Mouse (Mus musculus): Measurements from ENCODE around the gene Gm10073.

Gene Gm10073

DNA sequence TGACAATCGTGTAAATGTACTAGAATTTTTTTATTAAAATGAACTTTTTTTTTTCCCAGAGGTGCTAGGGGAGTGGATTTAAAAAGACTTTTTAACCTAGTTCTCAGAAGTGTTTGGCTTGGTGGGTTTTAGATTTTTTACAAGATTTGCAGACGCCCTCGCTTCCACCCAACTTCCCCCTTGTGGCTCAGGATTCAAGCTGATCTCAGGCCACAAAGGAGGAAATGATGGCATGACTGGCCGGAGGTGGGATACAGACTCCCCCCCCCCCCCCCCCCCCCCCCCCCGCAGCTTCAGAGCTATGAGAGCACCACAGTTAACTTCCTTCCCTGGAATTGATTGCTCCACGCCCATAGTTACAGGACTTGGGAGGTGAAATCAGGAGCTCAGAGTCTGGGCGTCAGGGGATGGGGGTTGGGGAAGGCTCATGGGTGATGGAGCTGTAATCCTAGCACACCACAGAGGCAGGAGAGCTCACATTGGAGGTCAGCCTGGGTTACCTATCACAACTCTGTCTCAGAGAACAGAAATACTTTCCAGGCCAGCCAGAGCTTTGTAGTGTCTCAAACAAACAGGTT, 17.1 kb downstream of the Gm10073 start:
- no peak for DNase-seq (ENCODE audit: low read depth, low spot score)

DNA sequence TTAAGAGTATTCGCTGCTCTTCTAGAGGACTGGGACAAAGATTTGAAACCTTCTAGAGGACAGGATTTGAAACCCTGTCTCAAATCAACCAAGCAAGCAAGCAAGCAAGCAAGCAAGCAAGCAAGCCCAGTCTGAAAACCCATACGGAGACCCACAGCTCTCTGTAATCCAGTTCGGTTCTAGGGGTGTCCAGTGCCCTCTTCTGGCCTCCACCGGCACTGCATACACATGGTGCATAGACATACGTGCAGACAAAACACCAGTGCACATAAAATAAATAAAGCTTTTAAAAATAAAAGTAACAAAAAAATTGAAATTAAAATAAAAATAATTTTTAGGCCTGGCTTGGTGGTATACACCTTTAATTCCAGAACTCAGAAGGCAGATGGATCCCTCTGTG, 19.2 kb downstream of the Gm10073 start:
- DNase-seq (ENCODE audit: low read depth, low spot score): no peak

DNA sequence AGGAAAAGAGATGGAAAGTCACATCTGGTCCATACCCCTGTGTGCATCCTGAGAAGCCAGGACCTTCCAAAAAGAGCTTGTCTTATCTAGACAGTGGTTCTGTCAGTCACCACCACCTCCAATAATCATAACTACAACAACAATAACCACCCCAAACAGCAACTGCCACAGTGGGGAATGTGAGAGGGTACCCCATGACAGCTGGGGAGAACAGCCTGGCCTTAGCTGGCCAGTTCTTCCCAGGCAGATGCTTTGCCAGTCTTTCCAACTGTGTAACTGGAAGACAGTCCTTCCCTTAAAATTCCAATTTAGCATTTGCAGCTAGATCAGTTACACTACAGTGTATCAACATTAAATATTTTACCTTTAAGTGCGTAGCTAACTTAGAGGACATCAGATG, 22.4 kb downstream of the Gm10073 start:
- DNase-seq (ENCODE audit: low read depth, low spot score): no peak

DNA sequence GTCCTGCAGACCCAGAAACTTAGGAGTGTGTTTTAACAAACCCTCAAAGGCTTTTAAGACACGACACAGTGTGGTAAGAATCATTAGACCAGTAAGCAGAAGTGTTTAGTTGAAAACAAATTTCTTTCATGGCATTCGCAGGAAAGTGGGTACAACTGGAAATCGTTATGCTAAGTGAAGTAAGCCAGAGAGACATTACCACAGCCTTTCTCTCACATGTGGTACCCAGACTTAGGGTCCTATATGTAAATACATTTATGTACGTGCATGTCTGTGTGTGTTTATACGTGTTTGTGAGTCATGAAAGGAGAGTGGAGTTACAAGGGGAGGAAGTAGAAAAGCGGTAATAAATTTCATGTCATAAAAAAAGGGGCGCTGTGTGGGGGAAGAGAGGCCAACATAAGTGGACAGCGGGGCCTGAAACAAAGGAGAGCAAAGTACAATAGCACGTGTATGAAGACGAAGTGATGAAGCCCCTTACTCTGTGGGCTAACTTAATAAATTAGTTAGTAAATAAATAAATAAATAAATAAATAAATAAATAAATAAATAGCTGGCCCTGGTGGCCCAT, 24.8 kb downstream of the Gm10073 start:
- DNase-seq (ENCODE audit: low read depth, low spot score): no peak

DNA sequence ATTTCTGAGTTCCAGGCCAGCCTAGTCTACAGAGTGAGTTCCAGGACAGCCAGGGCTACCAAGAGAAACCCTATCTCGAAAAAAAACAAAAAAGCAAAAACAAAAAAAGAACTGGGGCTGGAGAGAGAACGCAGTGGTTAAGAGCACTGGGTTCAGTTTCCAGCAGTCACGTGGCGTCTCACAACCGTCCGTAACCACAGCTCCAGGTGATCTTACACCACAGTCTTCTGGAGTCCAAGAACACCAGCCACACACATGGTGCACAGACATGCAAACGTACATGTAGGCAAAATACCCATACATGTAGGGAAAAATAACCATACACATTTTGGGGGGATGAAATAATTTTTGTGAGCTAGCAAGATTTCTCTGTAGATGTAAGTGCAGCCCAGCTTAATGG, 26.5 kb downstream of the Gm10073 start:
- DNase-seq (ENCODE audit: low read depth, low spot score): no peak

DNA sequence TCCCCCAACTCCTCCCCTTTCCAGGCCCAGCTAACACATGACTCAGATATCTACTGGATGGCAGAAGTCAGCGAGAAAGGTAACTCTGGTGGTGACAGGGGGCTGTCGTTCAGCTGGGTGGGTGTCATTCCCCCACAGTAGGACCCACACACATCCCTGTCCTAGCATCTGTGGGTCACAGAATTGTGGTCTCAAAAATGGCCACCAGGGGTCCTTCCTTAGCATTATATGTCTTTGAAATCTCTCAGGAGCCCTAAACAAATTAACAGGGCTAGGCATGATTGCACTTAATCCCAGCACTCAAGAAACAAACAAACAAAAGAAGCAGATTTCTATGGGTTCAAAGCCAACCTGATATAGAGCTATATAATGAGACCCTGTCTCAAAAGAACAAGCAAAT, 28.1 kb downstream of the Gm10073 start:
- no peak for DNase-seq (ENCODE audit: low read depth, low spot score)

DNA sequence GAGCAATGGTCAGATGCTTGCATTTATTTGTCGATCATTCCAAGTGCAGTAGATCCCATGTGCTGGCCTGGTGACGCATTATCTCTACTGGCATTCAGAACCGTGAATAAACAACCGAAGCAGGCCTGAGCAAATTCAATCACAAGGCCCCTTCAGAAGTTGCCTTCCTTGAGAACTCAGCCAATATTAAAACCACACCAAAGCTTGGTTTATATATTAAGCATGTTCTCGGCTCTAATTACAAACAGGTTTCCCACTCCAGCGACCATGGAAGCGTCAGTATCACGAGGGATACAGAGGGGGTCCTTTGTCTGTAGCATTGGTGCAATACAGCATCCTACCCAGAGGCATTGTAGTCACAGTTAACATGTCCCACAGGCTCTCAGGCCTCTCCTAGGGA, 30.2 kb downstream of the Gm10073 start:
- no peak for DNase-seq (ENCODE audit: low read depth, low spot score)

DNA sequence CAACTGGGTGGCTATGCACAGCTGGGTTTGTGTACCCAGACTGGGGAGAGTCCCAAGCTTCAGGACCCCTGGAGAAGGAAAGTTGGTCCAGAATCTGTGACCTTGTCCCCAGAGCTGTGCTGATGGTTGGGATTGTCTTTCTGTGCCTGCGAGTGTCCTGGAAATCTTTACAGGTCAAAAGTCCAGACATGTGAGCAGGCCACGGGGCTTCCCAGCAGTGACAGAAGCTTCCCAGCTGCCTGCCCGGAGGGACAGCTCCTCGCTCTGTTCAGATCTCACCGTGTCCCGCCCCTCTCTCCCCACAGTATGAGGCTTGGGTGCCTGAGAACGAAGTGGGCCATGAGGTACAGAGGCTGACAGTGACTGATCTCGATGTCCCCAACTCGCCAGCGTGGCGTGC, 32.3 kb downstream of the Gm10073 start:
- DNase-seq (ENCODE audit: low read depth, low spot score): no peak

DNA sequence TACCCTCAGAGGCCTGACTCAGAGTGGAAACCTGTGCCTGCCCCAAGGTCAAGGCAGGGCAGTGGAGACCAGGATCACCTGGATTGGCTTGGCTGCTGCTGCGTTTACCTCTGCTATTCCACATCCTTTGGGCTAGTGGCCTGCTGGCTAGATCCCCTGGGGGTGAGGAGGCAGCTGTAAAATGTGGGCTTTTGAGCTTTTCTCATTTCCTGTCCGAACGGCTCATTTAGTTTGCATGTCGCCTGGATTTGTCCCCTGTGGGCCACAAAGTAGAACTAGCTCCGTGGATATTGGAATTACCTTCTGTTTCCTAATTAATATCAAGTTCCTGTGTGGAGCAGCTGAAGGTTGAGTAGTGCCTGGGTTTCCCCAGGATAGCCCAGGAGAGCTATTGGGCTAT, 34.1 kb downstream of the Gm10073 start:
- DNase-seq (ENCODE audit: low read depth, low spot score): no peak

DNA sequence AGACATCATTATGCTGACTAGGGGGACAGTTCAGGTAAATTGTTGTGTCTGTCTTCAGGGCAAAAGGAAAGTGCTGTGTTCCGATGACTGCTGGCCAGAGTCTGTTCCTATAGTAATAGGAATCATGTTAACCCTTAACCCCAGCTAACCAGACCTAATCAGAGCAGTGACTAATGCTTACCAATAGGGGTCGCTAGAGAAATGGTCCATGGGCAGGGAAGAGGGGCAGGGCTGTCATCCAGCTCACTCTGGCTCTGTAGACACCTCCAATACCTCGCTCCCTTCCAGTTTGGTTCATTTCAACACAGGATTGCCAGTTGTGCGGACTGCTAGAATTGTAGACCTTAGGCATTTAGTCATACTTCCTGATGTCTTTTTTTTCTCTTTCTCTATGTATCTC, 37.8 kb downstream of the Gm10073 start:
- no peak for DNase-seq (ENCODE audit: low read depth, low spot score)

DNA sequence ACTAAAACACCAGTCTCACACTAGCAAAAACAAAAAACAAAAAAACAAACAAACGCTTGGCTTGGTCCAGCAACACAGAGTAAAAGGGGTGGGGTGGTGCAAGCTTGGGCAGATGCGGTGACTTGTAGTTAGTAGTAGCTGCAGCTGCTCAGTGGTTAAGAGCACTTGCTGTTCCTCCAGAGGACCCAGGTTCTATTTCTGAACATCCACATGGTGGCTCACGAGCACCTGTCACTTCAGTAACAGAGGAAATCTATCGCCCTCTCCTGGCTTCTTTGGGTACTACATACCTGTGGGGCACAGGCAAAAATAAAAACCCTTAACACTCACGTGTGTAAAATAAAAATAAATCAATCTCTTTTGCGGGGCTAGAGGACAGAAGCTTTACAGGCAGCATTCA, 38.8 kb downstream of the Gm10073 start:
- DNase-seq (ENCODE audit: low read depth, low spot score): no peak

DNA sequence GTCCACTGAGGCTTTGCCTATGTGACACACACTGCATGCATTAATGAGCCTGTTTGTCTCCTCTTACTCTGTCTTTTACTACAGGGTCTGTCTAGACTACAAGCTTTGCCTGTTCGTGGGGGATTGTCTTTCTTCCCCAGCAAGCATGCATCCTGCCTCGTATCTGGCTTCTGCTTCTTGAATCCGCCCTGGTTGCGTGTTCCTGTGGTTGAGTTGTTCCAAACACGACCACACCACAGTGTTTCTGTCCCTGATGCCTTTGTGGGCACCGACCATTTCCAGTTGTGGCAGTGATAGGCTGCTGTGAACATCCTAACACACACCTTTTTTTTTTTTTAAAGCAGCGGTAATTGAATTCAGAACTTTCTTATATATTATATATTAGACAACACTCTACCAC, 39.6 kb downstream of the Gm10073 start:
- DNase-seq (ENCODE audit: low read depth, low spot score): no peak

DNA sequence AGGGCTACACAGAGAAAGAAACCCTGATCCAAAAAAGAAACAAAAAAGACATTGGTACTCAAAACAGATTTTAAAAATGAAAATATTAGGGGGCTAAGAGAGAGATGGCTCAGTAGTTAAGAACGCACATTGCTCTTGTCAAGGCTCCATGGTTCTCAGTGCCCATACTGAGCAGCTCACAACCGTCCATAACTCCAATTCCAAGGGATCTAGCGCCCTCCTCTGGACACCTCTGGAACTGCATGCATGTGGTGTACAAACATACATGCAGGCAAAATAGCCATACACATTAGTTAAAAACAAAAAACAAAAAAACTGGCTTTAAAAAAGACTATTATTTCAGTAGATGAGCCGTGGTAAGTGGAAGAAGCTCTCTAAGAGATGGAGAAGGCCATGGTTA, 42.7 kb downstream of the Gm10073 start:
- DNase-seq (ENCODE audit: low read depth, low spot score): peak; percentile 8

DNA sequence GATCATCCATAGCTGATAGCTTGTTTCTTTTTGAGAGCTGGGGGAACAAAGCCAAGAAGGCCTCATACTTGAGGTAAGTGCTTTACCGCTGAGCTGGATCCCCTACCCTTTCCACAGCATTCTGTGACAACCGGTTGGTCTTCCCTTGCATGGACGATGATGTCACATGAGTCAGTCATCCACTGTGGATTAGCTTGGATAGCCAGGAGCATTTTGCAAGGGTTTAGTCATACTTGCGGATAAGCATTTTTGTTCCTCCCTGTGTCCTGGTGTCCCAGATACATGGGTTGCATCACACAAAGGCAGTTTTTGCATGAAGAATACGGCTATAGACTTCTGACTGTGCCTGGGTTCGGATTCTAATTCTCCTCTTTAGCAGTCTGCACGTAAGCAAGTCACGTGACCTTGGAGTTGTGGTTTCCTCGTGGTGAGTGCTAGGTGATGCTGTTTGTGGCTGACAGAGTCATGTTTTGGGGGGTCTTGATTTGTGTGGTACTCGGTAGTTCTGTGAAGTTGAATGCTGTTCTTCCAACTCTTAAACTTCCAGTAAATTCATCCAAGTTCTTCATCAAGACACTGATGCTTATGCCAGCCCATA, 43.3 kb downstream of the Gm10073 start:
- no peak for DNase-seq (ENCODE audit: low read depth, low spot score)

DNA sequence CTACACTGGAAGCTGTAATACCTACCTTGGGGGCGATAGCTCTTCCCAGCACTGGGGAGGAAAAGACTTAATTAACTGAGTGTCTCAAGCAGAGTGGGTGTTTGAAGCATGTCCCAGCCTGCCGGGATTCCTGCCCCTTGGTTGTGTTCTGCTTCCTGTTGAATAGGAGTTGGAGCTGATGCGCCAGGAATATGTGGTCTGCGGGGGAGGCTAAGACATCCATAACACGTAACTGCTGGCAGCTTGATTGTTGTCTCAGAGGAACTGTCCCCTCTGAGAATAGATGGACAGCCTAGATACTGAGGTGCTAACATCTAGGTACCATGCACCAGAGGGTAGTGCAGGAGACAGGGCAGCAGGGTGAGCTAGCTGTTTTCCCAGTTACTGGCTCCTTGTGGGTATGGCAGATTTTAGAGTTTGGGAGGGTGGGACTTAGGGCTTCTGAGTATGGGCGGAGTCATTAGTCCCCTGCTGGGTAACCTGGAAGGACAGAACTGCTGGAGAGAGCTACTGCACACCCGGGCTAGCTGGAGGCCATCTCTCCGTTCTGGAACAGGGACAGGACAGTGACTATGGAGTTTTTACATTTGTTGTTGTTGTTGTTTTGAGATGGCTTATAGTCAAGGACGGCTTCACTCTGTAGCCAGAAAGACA, 44.5 kb downstream of the Gm10073 start:
- DNase-seq (ENCODE audit: low read depth, low spot score): no peak

DNA sequence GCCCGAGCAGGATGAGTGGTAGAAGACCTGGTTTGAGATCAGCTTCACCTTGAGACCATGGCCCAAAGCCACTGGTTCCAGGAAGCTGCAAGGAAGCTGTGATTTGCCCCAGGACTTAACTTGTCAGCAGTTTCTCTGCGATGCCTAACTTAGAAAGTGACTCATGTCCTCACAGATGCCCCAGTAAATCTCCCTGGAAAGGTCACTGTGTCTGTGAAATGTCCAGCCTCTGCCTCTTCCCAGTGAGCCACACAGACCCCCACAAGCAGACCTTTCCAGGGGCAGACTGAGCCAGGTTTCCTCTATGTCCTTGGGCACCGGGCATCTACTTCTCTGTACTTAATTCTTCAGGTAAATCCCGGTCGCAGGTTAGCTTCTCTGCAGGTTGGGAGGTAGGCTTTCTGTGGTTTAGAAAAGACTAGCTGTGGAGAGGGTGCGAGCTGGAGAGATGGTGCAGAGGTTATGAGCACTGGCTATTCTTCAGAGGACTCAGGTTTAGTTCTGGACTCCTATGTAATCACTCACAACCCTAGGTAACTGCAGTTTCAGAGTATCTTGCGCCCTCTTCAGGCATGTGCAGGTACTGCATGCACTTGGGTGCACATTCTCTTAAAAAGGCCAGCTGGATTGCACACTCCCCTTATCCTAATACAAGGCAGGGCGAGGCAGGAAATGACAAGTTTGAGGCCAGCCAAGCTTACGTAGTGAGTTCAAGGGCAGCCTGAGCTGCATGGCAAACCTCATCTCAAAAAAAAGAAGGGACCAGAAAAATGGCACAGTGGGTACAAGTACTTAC, 45.8 kb downstream of the Gm10073 start:
- DNase-seq (ENCODE audit: low read depth, low spot score): no peak

DNA sequence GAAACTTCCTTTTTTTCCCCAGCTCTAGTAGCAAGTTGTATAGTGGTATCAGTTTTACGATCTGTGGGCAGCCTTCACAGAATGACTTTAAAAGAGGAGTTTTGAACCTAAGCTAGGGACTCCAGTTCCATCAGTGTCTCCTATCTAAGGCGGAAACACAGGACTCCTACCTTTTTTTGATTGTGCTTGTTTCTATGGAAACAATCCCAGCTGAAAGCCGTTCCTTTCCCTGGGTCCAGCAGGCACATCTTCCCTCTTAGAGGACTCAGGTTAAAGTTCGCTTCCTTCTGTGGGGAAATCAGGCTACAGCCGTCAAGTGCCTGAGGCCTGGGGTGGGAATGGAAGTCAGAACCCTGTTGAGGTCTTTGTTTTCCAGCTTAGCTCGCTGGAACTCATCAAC, 46.5 kb downstream of the Gm10073 start:
- DNase-seq (ENCODE audit: low read depth, low spot score): no peak

Measured in c-Kit-negative CD71-positive TER-119-positive erythroid progenitor cells, embryonic 14.5 days (primary cell).